Mouse (Mus musculus) C2C12 (cell line): Measurements from ENCODE around the gene Plpp7.

Experiments
- CEBPB ChIP-seq: IDR thresholded peaks from one replicate; pipeline ENCODE4 v1.6.1; 2011; ENCODE audit warnings: low read depth, mild to moderate bottlenecking, control low read depth, moderate library complexity
- CTCF ChIP-seq: IDR thresholded peaks from one replicate; pipeline ENCODE4 v1.5.1; 2011; ENCODE audit not compliant: control insufficient read depth, insufficient read depth, insufficient read length
- MAX ChIP-seq: IDR thresholded peaks from one replicate; pipeline ENCODE4 v1.6.1; 2011; ENCODE audit warnings: mild to moderate bottlenecking, control low read depth
- MYOD1 ChIP-seq: IDR thresholded peaks from one replicate; pipeline ENCODE4 v1.6.1; 2011; ENCODE audit warnings: low read depth; ENCODE audit not compliant: control insufficient read depth, insufficient read length
- MYOG ChIP-seq: IDR thresholded peaks from one replicate; pipeline ENCODE4 v1.6.1; 2011; ENCODE audit not compliant: control insufficient read depth, insufficient read length; ENCODE audit errors: extremely low read depth
- USF1 ChIP-seq: IDR thresholded peaks from one replicate; pipeline ENCODE4 v1.6.1; 2011; ENCODE audit warnings: low read depth, mild to moderate bottlenecking, control low read depth, moderate library complexity

- TF ChIP-seq CTCF (no peak), CEBPB (no peak), USF1 (no peak), MYOD1 (no peak), MAX (no peak), MYOG (no peak)
Measured at GRCm38 (mm10) chr2:32060228-32060805, 35.0 kb upstream of the Plpp7 start.
